Mouse (Mus musculus): ENCODE results near the gene Sh2d1b2. TPM values are rescaled to one million over a fixed set of nuclear protein-coding genes. Genes with fewer than 3 reads are reported as not detected.

Gene Sh2d1b2
- polyA plus RNA-seq, 1 experiment: 0.36 TPM

DNA sequence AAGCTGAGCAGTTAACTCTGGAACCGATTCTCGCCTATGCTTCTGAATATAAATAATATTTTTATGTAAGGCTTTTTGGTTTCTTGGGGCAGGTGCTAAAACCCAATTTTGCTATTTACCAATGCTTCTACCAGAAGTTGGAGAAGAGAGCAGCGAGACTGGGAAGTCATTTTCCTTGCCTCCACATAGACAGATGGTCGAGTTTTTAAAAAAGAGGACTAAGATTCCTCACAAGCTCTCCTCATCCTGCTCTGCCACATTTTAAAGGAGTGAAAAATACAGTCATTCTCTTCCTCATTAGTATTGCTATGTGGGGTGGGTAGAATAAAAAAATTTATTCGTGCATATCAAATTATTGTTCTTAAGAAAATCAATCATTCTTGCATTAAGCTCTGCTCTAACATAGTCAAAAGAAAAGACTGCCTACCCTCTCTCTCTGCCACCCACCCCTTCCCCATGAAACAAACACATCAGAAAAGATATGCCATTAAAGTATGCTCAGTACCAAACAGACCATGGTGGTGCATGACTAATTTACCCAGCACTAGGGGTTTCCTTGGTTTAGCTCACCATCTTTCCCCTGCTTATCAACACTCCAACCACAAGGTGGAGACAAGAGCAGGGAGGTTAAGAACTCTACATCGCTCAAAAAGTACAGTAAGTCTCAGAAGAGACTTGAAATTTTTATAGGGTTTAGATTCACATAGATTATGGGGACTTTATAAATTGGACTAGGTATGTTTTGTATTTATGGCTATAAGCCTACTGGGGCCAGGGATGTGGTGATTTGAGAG lies 14.3 kb upstream of the Sh2d1b2 start:
- WGBS: 74% methylated on average over 6 of the region's 6 CpGs
- DNase-seq (ENCODE audit: low read depth in 1 of 2, low spot score in 2 of 2): peak in 1 of 2 experiments; percentile 42
- TF ChIP-seq CTCF (IDR thresholded peaks at IDR 0.05; ENCODE audit: extremely low read depth, insufficient read depth, insufficient read length, insufficient replicate concordance): no peak
- no peak for TF ChIP-seq POLR2A (IDR thresholded peaks at IDR 0.05; ENCODE audit: low read depth, low read length)
- no peak overlapping the region for H3K4me3 ChIP-seq (ENCODE audit: extremely low read depth, insufficient read depth, insufficient read length)
- peaks cover 3% of the 10 kb centered on the region; the same call in 1 of the 2 replicates for H3K4me1 ChIP-seq (ENCODE audit: control insufficient read depth, insufficient read depth, insufficient read length)
- no peak overlapping the region for H3K27ac ChIP-seq (ENCODE audit: insufficient read depth, low read length)
- no peaks in the 10 kb centered on the region for H3K36me3 ChIP-seq (ENCODE audit: control insufficient read depth, insufficient read depth, low read length)
- no peaks in the 10 kb centered on the region; the same call in 1 of the 2 replicates for H3K27me3 ChIP-seq (ENCODE audit: control insufficient read depth, insufficient read depth, low read length)

DNA sequence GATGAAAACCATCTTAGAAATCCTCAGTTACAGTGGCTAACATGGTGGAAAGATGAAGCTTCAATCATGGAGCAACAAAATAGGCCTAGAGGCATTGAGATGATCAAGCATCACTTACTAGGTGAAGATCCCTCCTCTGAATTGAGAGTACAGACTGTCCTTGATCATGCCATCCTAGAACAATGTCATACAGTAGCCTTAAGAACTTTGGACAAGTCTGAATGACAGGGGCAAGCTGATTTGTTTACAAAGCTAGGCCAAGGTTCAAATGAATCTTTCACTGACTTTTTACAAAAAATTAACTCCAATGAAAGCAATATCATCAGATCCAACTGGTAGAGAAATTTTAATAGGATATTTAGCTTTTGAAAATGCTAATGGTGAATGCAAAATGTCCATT lies 12.2 kb upstream of the Sh2d1b2 start:
- no peak for TF ChIP-seq POLR2A (IDR thresholded peaks at IDR 0.05; ENCODE audit: low read depth, low read length)
- TF ChIP-seq CTCF (IDR thresholded peaks at IDR 0.05; ENCODE audit: extremely low read depth, insufficient read depth, insufficient read length, insufficient replicate concordance): no peak
- no peak overlapping the region for H3K4me3 ChIP-seq (ENCODE audit: extremely low read depth, insufficient read depth, insufficient read length)
- no peak for DNase-seq (ENCODE audit: low read depth in 1 of 2, low spot score in 2 of 2)

DNA sequence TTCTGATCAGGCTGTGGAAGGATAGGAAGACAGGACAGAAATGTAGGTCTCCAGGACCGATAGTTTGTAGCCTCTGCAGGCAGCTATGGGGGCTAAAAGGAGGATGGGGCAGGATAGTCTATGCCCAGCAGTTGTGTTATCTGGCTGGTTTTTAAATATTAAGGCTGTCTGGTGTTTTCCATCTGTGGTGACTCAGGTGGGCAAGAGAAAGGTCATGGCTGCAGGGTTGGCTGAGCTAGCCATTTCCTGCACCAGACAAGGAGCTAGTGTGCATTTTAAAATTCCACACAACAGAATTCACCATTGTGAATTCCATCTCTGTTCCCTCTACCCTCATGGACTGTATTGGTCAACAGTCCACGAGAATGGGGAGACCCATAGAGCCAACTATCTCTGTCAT lies 9.3 kb upstream of the Sh2d1b2 start:
- Histone ChIP-seq H3K4me1 (ENCODE audit: control insufficient read depth, insufficient read depth, insufficient read length) (no peaks in the 10 kb centered on the region), H3K27ac (ENCODE audit: insufficient read depth, low read length) (no peak overlapping the region), H3K4me3 (ENCODE audit: extremely low read depth, insufficient read depth, insufficient read length) (no peak overlapping the region), H3K27me3 (ENCODE audit: control insufficient read depth, insufficient read depth, low read length) (no peaks in the 10 kb centered on the region; the same call in 1 of the 2 replicates), H3K36me3 (ENCODE audit: control insufficient read depth, insufficient read depth, low read length) (no peaks in the 10 kb centered on the region)
- DNase-seq (ENCODE audit: low read depth in 1 of 2, low spot score in 2 of 2): no peak
- 83% methylated on average over 2 of the region's 2 CpGs for WGBS
- TF ChIP-seq CTCF (IDR thresholded peaks at IDR 0.05; ENCODE audit: extremely low read depth, insufficient read depth, insufficient read length, insufficient replicate concordance): no peak
- no peak for TF ChIP-seq POLR2A (IDR thresholded peaks at IDR 0.05; ENCODE audit: low read depth, low read length)

More for the DNA sequence above, 12.2 kb upstream of the Sh2d1b2 start:
- Histone ChIP-seq H3K4me1 (ENCODE audit: control insufficient read depth, insufficient read depth, insufficient read length) (no peaks in the 10 kb centered on the region), H3K36me3 (ENCODE audit: control insufficient read depth, insufficient read depth, low read length) (no peaks in the 10 kb centered on the region), H3K27me3 (ENCODE audit: control insufficient read depth, insufficient read depth, low read length) (no peaks in the 10 kb centered on the region; the same call in 1 of the 2 replicates), H3K27ac (ENCODE audit: insufficient read depth, low read length) (no peak overlapping the region)

DNA sequence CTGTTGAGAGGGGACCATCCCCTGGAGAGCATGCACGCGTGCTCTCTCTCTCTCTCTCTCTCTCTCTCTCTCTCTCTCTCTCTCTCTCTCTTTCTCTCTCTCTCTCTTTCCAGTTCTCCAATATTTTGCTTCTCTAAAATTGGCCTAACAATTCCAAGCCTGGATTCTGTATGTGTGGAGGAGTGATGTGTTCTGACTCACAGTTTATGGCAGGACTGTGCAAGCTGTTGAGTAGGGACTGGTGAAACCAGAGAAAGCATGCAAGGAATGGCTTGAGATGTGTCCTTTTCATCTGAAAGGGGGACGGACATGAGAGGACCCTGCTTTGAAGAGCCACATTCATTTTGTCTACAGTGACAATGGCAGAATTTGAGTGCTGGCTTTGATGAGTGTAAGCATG lies 12.5 kb downstream of the Sh2d1b2 start:
- H3K27ac ChIP-seq (ENCODE audit: insufficient read depth, low read length): no peak overlapping the region
- TF ChIP-seq POLR2A (IDR thresholded peaks at IDR 0.05; ENCODE audit: low read depth, low read length) (no peak), CTCF (IDR thresholded peaks at IDR 0.05; ENCODE audit: extremely low read depth, insufficient read depth, insufficient read length, insufficient replicate concordance) (no peak)
- 90% methylated on average over 3 of the region's 3 CpGs for WGBS
- no peaks in the 10 kb centered on the region for H3K36me3 ChIP-seq (ENCODE audit: control insufficient read depth, insufficient read depth, low read length)
- no peaks in the 10 kb centered on the region for H3K4me1 ChIP-seq (ENCODE audit: control insufficient read depth, insufficient read depth, insufficient read length)
- DNase-seq (ENCODE audit: low read depth in 1 of 2, low spot score in 2 of 2): no peak
- no peaks in the 10 kb centered on the region; the same call in 1 of the 2 replicates for H3K27me3 ChIP-seq (ENCODE audit: control insufficient read depth, insufficient read depth, low read length)
- no peak overlapping the region for H3K4me3 ChIP-seq (ENCODE audit: extremely low read depth, insufficient read depth, insufficient read length)

DNA sequence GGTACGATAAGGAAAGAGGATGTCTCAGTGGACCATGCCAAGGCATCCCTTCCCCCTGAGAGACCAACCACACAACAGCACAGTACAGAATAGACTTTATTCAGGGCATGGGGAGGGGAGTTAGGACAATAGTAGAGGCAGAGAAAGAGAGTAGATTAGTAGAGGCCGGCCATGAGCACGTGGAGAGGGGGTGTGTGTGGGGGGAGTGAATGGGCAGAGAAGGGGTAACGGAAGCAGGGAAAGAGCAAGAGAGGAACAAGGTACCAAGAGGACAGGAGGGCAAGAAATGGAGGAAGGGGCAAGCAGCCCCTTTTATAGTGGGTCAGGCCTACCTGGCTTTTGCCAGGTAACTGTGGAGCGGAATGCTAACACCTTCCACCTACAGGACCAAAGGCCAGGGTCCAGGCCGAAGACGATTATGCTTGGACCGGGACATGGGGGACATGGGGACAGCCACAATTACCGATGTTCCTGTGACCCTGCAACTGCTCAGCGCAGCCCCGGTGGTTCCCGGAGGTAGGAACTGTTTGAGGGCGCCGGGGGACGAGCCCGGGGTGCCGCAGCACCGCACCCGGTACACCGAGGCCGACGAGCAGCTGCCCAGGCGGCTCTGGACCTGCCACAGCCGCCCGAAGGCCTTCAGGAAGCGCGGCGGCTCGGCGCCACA lies 22.5 kb downstream of the Sh2d1b2 start:
- TF ChIP-seq CTCF (IDR thresholded peaks at IDR 0.05; ENCODE audit: extremely low read depth, insufficient read depth, insufficient read length, insufficient replicate concordance) (no peak), POLR2A (IDR thresholded peaks at IDR 0.05; ENCODE audit: low read depth, low read length) (no peak)
- peak in 1 of 2 experiments; percentile 3 for DNase-seq (ENCODE audit: low read depth in 1 of 2, low spot score in 2 of 2)
- Histone ChIP-seq H3K4me1 (ENCODE audit: control insufficient read depth, insufficient read depth, insufficient read length) (no peaks in the 10 kb centered on the region), H3K4me3 (ENCODE audit: extremely low read depth, insufficient read depth, insufficient read length) (peak overlapping the region; percentile 66), H3K27ac (ENCODE audit: insufficient read depth, low read length) (no peak overlapping the region), H3K36me3 (ENCODE audit: control insufficient read depth, insufficient read depth, low read length) (no peaks in the 10 kb centered on the region), H3K27me3 (ENCODE audit: control insufficient read depth, insufficient read depth, low read length) (no peaks in the 10 kb centered on the region)
- WGBS: 45% methylated on average over 30 of the region's 30 CpGs

DNA sequence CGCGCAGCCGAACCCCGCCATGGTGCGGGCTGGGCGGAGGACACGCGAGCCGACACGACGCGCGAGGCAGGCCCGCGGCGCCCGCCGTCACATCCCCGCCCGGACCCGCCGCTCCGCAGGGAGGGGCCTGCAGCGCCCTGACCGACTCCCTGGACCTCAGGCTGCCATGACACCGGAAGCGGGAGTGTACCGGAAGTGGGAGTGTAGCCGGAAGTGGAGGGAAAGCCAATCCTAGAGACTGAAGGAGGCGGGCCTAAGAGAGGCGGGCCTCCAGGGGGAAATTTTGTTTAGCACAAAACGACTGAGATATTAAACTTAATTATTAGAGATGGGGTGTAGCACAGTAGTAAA lies 23.0 kb downstream of the Sh2d1b2 start:
- peak; percentile 30; the same call in 1 of the 2 replicates for TF ChIP-seq POLR2A (IDR thresholded peaks at IDR 0.05; ENCODE audit: low read depth, low read length)
- TF ChIP-seq CTCF (IDR thresholded peaks at IDR 0.05; ENCODE audit: extremely low read depth, insufficient read depth, insufficient read length, insufficient replicate concordance): no peak
- H3K4me1 ChIP-seq (ENCODE audit: control insufficient read depth, insufficient read depth, insufficient read length): no peaks in the 10 kb centered on the region
- H3K27ac ChIP-seq (ENCODE audit: insufficient read depth, low read length): no peak overlapping the region
- 31% methylated on average over 32 of the region's 32 CpGs for WGBS
- no peaks in the 10 kb centered on the region for H3K36me3 ChIP-seq (ENCODE audit: control insufficient read depth, insufficient read depth, low read length)
- H3K27me3 ChIP-seq (ENCODE audit: control insufficient read depth, insufficient read depth, low read length): no peaks in the 10 kb centered on the region
- peak; percentile 69 to 71 for DNase-seq (ENCODE audit: low read depth in 1 of 2, low spot score in 2 of 2)
- H3K4me3 ChIP-seq (ENCODE audit: extremely low read depth, insufficient read depth, insufficient read length): peak overlapping the region; percentile 66
